Mouse (Mus musculus): ENCODE measurements at regions not wholly inside any gene's neighbourhood (a gene's known extent, or its start where the extent isn't known, plus 50 kb on each side); places are given as distances from the start of the nearest gene placed in this dataset.

DNA sequence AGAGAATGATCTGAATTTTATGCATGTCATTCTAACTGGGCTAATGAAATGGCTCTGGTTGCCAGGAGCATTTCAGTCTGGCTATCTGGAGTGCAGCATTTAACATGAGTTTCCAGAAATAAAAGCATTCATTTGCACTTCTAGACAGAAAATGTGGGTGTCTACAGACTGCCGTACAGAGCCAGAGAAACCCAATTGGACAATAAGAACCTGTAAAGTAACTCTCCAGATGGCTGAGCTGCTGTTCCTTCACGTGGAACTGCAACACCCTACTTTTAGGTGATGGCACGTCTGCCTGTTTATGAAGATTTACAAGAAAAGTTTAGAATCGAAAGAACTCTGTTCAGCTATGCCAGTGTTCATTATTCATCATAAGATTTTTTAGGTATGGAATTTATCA is 446.0 kb upstream of the Slitrk1 start:
- WGBS = 57% methylated on average over 4 of the region's 4 CpGs
- no peak overlapping the region for H3K27ac ChIP-seq (ENCODE audit: low read depth, low read length)
- no peak overlapping the region for H3K4me2 ChIP-seq (ENCODE audit: low read depth)
- DNase-seq = peak; percentile 6
- H3K4me1 ChIP-seq (ENCODE audit: insufficient read depth) = no peaks in the 10 kb centered on the region
- H3K9ac ChIP-seq = no peak overlapping the region
- H3K36me3 ChIP-seq (ENCODE audit: insufficient read depth) = no peaks in the 10 kb centered on the region
- H3K9me3 ChIP-seq (ENCODE audit: low read length) = no peaks in the 10 kb centered on the region
- H3K27me3 ChIP-seq (ENCODE audit: insufficient read depth, low read length) = no peaks in the 10 kb centered on the region
- no peak for TF ChIP-seq CTCF (IDR thresholded peaks at IDR 0.05; ENCODE audit: low read depth)
- no peak overlapping the region for H3K4me3 ChIP-seq (ENCODE audit: low read depth, low read length)
- no peak for ATAC-seq
